Mouse (Mus musculus): ENCODE measurements around the gene 4933427D14Rik. TPM values are rescaled to one million over a fixed set of nuclear protein-coding genes. Genes with fewer than 3 reads are reported as not detected.
"Not testable (repeated sequence)": the region's sequence is repeated elsewhere in the genome, so short reads cannot be mapped to it uniquely, and the experiment has no call there.

The 4933427D14Rik gene
- total RNA-seq, 1 experiment from 2014 or later: 9.4 TPM

GRCm38 (mm10) chr11:72203440-72203839, 3.8 kb downstream of the 4933427D14Rik start:
- no peak for DNase-seq

DNA sequence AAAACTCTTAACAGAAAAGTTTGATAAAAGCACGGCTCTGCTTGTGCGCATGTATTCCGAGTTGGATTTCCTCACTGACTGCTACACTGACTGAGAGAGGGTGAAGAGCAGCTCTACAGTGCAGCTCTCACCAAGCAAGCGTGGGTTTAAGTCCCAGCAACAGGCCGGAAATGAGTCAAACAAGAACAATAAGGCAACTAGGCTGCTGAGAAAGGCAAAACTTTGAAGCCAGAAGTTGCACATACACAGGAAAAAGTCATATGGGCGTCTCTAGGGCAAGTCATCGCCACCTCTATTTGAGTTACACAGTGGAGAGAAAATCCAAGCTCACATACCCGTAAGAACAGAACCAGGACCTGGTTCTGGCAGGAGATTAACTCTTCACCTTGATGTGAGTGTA, 10.8 kb downstream of the 4933427D14Rik start:
- DNase-seq: no peak

DNA sequence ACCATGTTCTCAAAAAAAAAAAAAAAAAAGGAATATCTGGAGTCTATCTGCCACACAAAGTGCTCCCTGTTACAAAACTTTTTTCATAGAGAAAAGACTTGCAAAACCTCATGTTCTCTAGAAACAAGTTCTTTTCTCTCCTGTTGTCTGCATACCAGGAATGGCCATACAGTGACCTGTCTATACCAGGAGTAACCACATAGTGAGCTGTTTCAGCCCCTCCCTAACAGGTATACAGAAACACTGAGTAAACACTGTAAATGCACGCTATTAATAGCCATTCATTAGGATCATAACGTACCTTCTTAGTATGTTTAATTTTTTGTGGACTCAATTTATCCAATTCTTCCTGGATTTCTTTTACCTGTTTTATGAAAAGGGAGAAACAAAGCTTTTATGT, 13.0 kb downstream of the 4933427D14Rik start:
- DNase-seq: no peak

GRCm38 (mm10) chr11:72190857-72191256, 16.4 kb downstream of the 4933427D14Rik start:
- no peak for DNase-seq

GRCm38 (mm10) chr11:72184252-72184651, 23.0 kb downstream of the 4933427D14Rik start:
- no peak for DNase-seq

DNA sequence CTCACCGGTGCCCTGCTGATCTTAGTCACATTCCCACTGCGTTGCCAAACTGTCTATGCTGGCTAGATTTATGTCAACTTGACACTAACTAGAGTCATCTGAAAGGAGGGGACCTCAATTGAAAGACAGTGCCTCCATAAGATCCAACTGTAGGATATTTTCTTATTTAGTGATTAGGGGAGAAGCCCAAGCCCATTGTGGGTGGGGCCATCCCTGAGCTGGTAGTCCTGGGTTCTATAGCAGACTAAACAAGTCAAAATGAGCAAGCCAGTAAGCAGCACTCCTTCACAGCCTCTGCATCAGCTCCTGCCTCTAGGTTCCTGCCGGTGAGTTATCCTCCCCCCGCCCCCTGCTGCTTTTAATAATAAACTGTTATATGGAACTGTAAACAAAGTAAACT, 26.1 kb downstream of the 4933427D14Rik start:
- no peak for DNase-seq

DNA sequence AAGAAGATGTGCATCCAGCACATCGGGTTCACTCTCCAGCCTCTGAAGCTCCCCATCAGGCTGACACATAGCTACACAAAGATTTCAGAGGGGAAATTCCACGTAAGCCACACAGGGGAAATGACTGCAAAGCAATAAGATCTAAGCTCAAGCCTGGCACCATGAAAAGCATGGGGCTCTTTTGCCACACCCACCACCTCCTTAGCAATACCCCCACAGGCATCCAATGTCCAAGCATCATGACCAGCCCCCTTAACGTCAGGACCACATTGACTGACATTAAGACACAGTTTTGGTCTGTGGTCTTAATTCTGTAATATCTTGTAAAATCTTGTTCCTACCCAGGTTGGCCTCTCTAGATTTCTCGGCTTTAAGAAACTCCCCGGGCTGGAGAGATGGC, 26.7 kb downstream of the 4933427D14Rik start:
- DNase-seq: no peak

DNA sequence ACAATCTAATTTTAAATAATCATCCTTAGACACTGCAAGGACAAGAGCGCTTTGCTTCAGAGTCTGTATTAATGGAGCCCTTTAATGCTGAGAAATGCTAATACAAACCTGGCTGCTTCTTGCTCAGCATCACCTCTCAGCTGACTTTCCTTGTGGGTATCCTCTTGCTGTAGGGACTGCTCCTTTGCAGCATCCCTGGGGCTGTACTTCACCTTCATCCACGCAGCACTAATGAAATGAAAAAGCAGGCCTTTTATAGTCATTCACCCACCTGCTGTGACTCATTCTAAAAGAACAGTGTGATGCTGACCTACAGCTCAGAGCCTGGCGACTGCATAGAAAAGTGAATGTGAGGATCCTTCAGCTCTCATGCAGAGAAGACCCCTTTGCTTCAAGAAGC, 30.7 kb downstream of the 4933427D14Rik start:
- DNase-seq: no peak

DNA sequence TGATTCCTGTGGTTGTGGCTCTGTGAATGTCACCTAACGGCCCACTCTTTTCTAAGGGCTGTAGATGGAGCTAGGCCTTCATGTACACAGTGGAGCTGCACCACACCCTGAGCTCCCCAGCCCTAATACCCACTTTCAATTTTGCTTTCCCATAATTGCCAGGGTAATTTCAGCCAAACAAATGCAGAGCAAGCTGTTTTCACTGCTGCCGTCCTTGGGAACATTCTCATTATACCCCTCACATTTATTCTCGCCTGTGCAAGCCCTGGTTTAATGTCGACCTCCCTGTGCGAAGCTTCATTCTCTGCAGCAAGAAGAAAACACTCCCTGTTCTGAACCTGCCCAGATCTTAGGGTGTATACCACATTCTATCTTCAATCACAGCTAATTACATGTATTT, 31.3 kb downstream of the 4933427D14Rik start:
- no peak for DNase-seq

DNA sequence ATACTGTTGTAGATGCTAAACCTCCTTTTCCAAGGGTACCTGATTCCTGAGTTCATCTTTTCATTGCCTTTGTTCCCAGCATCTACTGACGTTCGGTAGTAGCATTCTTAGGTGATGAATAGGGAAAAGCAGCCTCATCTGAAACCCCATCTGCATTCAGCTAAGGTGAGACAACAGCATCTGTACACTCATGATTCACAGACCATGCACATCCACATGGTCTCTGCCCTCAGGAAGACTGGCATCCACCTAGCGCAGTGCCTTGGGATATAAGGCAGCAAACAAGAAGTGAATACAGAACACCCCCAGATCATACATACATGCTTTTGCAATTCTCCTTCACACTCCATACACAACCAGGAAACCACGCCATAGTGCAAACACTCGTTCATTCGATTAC, 32.5 kb downstream of the 4933427D14Rik start:
- no peak for DNase-seq

- DNase-seq: no peak
These were observed 33.8 kb downstream of the 4933427D14Rik start for GRCm38 (mm10) chr11:72173506-72173905.

DNA sequence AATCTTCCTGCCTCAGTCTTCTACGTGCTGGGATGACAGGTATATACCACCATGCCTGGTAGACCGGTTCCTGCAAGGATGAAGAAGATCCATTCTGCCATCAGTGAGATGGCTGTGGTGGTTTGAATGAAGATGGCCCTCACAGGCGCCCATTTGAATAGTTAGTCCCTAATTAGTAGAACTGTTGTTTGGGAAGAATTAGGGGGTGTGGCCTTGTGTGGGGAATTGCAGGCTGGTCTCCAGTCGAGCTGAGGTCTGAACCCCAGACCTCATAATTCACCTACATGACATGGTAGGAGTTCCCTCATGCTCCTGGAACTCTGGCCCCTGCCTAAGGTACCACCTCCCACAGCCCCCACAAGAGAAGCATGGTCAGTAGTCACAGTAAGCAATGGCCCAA, 35.4 kb downstream of the 4933427D14Rik start:
- not testable (repeated sequence) for DNase-seq

- DNase-seq: no peak
These were observed 37.4 kb downstream of the 4933427D14Rik start for GRCm38 (mm10) chr11:72169871-72170270.

- no peak for DNase-seq
These were observed 44.1 kb downstream of the 4933427D14Rik start for GRCm38 (mm10) chr11:72163198-72163597.

- DNase-seq: no peak
These were observed 50.6 kb downstream of the 4933427D14Rik start for GRCm38 (mm10) chr11:72156624-72157023.

GRCm38 (mm10) chr11:72155981-72156428, 51.3 kb downstream of the 4933427D14Rik start:
- DNase-seq: no peak

GRCm38 (mm10) chr11:72155186-72155980, 51.9 kb downstream of the 4933427D14Rik start:
- peak; percentile 37 for DNase-seq

DNA sequence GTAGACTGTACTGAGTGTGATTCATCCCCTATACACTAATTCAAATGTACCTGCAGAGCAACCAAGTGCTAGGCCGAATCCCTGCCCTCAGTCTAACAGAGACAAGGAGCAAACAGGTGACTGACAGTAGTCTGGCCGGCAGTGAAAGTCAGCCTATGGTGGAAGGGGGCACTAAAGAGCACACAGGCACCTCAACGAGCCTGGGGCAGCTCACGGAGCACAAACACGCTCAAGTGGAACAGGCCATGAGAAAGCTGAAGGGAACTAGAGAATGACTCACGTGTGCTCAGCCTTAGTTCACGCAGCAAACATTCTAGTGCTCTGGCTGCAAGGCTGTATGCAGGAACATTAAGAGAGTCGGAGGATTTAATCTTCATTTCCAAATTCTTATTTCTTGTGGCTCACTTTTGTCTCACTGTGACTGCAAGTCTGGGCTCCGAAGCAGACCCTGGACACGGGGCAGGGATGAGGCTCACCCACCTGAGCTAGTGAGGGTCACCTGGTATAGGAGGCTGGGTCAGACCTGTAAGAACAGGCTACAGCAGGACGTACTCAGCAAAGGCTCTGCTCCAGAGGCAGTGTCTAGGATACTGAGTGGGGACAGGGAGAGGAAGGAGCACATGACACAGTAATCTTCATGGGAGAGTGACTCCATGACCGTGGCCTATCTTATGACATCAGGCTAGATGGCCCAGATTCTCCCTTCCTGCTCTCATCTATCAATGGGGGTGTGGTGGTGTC, 54.0 kb downstream of the 4933427D14Rik start:
- DNase-seq: no peak

- no peak for DNase-seq
These were observed 56.1 kb downstream of the 4933427D14Rik start for GRCm38 (mm10) chr11:72151120-72151519.

DNA sequence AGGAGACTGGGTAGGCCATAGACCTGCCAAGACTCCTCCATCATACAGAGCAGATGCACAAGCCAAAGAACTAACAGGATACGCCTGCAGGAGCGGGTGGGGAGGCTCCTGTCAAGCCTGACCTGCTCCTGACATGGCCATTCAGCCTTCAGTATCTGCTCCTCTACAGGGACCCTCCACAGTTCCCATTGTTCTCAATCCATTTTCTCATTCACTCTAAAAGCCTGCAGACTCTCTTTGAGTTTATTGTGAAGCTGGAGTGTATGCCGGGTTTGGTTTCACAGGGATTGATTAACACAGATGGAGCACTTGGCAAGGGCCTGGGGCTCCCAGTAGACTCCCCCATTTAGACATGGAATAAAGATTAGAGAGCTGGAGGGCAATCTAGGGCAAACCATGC, 59.3 kb downstream of the 4933427D14Rik start:
- no peak for DNase-seq

DNA sequence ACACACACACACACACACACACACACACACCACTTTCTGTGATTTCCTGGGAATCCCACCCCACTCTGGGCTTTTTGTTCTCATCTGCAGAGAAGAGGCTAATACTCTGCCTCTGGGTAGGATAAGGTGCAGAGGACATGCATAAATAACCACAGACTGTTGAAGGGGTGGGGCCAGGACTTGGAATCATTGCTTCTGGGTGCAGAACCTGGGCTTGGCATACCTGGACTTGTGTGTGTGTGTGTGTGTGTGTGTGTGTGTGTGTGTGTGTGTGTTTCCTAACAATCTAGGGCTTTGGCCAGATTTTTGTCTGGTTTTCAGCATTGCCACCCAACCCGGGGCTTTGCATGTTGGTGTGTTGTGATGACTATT, 61.4 kb downstream of the 4933427D14Rik start:
- no peak for DNase-seq

- peak; percentile 60 for DNase-seq
These were observed 61.9 kb downstream of the 4933427D14Rik start for GRCm38 (mm10) chr11:72145182-72145876.

- peak; percentile 56 for DNase-seq
These were observed 64.4 kb downstream of the 4933427D14Rik start for GRCm38 (mm10) chr11:72142889-72143288.
